Mouse (Mus musculus): ENCODE measurements at regions not wholly inside any gene's neighbourhood (a gene's known extent, or its start where the extent isn't known, plus 50 kb on each side); places are given as distances from the start of the nearest gene placed in this dataset.

- H3K27me3 ChIP-seq (replicated peaks; ENCODE audit: control insufficient read depth, insufficient read depth, low read length) = no peaks in the 10 kb centered on the region
- no peaks in the 10 kb centered on the region for H3K36me3 ChIP-seq (ENCODE audit: control insufficient read depth, insufficient read depth)
- H3K4me1 ChIP-seq (replicated peaks; ENCODE audit: control insufficient read depth, insufficient read depth, low read length) = no peaks in the 10 kb centered on the region
- no peak overlapping the region for H3K27ac ChIP-seq (ENCODE audit: low read length)
- H3K9me3 ChIP-seq (ENCODE audit: control insufficient read depth, low read length) = no peaks in the 10 kb centered on the region
- H3K4me3 ChIP-seq (replicated peaks; ENCODE audit: low read length) = no peak overlapping the region
- WGBS = 89% methylated on average over 3 of the region's 3 CpGs
- ATAC-seq = no peak
- no peak overlapping the region for H3K9ac ChIP-seq (replicated peaks; ENCODE audit: low read depth, low read length)
- H3K4me2 ChIP-seq (ENCODE audit: low read length) = no peak overlapping the region
Observed at GRCm38 (mm10) chr2:45647846-45648245, 530.7 kb upstream of the Zeb2 start.

GRCm38 (mm10) chr2:45630081-45630480, 512.9 kb upstream of the Zeb2 start:
- WGBS = 53% methylated on average over 7 of the region's 7 CpGs
- Histone ChIP-seq H3K9me3 (ENCODE audit: control insufficient read depth, low read length) (0 out of 2 replicates have a peak, but pooled peaks cover 2% of the 10 kb centered on the region), H3K4me3 (replicated peaks; ENCODE audit: low read length) (no peak overlapping the region), H3K27me3 (replicated peaks; ENCODE audit: control insufficient read depth, insufficient read depth, low read length) (no peaks in the 10 kb centered on the region), H3K27ac (ENCODE audit: low read length) (no peak overlapping the region), H3K4me1 (replicated peaks; ENCODE audit: control insufficient read depth, insufficient read depth, low read length) (no peaks in the 10 kb centered on the region), H3K9ac (replicated peaks; ENCODE audit: low read depth, low read length) (no peak overlapping the region), H3K36me3 (ENCODE audit: control insufficient read depth, insufficient read depth) (no peaks in the 10 kb centered on the region), H3K4me2 (ENCODE audit: low read length) (no peak overlapping the region)
- no peak for ATAC-seq

GRCm38 (mm10) chr2:45629616-45630015, 512.4 kb upstream of the Zeb2 start:
- Histone ChIP-seq H3K36me3 (ENCODE audit: control insufficient read depth, insufficient read depth) (no peaks in the 10 kb centered on the region), H3K9ac (replicated peaks; ENCODE audit: low read depth, low read length) (no peak overlapping the region), H3K4me1 (replicated peaks; ENCODE audit: control insufficient read depth, insufficient read depth, low read length) (no peaks in the 10 kb centered on the region), H3K27me3 (replicated peaks; ENCODE audit: control insufficient read depth, insufficient read depth, low read length) (no peaks in the 10 kb centered on the region), H3K4me2 (ENCODE audit: low read length) (no peak overlapping the region), H3K9me3 (ENCODE audit: control insufficient read depth, low read length) (no peaks in the 10 kb centered on the region), H3K27ac (ENCODE audit: low read length) (no peak overlapping the region), H3K4me3 (replicated peaks; ENCODE audit: low read length) (no peak overlapping the region)
- 43% methylated on average over 3 of the region's 3 CpGs for WGBS
- no peak for ATAC-seq

GRCm38 (mm10) chr2:45623056-45623455, 505.9 kb upstream of the Zeb2 start:
- H3K4me2 ChIP-seq (ENCODE audit: low read length) = no peak overlapping the region
- no peaks in the 10 kb centered on the region for H3K27me3 ChIP-seq (replicated peaks; ENCODE audit: control insufficient read depth, insufficient read depth, low read length)
- no peaks in the 10 kb centered on the region for H3K4me1 ChIP-seq (replicated peaks; ENCODE audit: control insufficient read depth, insufficient read depth, low read length)
- no peak overlapping the region for H3K9ac ChIP-seq (replicated peaks; ENCODE audit: low read depth, low read length)
- 90% methylated on average over 3 of the region's 3 CpGs for WGBS
- no peak for ATAC-seq
- H3K4me3 ChIP-seq (replicated peaks; ENCODE audit: low read length) = no peak overlapping the region
- H3K27ac ChIP-seq (ENCODE audit: low read length) = no peak overlapping the region
- H3K36me3 ChIP-seq (ENCODE audit: control insufficient read depth, insufficient read depth) = no peaks in the 10 kb centered on the region
- no peaks in the 10 kb centered on the region for H3K9me3 ChIP-seq (ENCODE audit: control insufficient read depth, low read length)

- ATAC-seq = no peak
- no peaks in the 10 kb centered on the region for H3K27me3 ChIP-seq (replicated peaks; ENCODE audit: control insufficient read depth, insufficient read depth, low read length)
- H3K36me3 ChIP-seq (ENCODE audit: control insufficient read depth, insufficient read depth) = no peaks in the 10 kb centered on the region
- H3K4me3 ChIP-seq (replicated peaks; ENCODE audit: low read length) = no peak overlapping the region
- H3K27ac ChIP-seq (ENCODE audit: low read length) = no peak overlapping the region
- no peaks in the 10 kb centered on the region for H3K9me3 ChIP-seq (ENCODE audit: control insufficient read depth, low read length)
- 100% methylated on average over 1 of the region's 1 CpGs for WGBS
- H3K4me1 ChIP-seq (replicated peaks; ENCODE audit: control insufficient read depth, insufficient read depth, low read length) = no peaks in the 10 kb centered on the region
- H3K4me2 ChIP-seq (ENCODE audit: low read length) = no peak overlapping the region
- H3K9ac ChIP-seq (replicated peaks; ENCODE audit: low read depth, low read length) = no peak overlapping the region
Observed at GRCm38 (mm10) chr2:45608926-45609325, 491.7 kb upstream of the Zeb2 start.

- no peak overlapping the region for H3K27ac ChIP-seq (ENCODE audit: low read length)
- no peaks in the 10 kb centered on the region for H3K27me3 ChIP-seq (replicated peaks; ENCODE audit: control insufficient read depth, insufficient read depth, low read length)
- H3K36me3 ChIP-seq (ENCODE audit: control insufficient read depth, insufficient read depth) = no peaks in the 10 kb centered on the region
- H3K9me3 ChIP-seq (ENCODE audit: control insufficient read depth, low read length) = no peaks in the 10 kb centered on the region
- no peaks in the 10 kb centered on the region for H3K4me1 ChIP-seq (replicated peaks; ENCODE audit: control insufficient read depth, insufficient read depth, low read length)
- H3K4me3 ChIP-seq (replicated peaks; ENCODE audit: low read length) = no peak overlapping the region
- H3K4me2 ChIP-seq (ENCODE audit: low read length) = no peak overlapping the region
- no peak overlapping the region for H3K9ac ChIP-seq (replicated peaks; ENCODE audit: low read depth, low read length)
- no peak for ATAC-seq
Observed at GRCm38 (mm10) chr2:45607393-45607792, 490.2 kb upstream of the Zeb2 start.

- no peak overlapping the region for H3K9ac ChIP-seq (replicated peaks; ENCODE audit: low read depth, low read length)
- 89% methylated on average over 6 of the region's 6 CpGs for WGBS
- no peaks in the 10 kb centered on the region for H3K36me3 ChIP-seq (ENCODE audit: control insufficient read depth, insufficient read depth)
- H3K27ac ChIP-seq (ENCODE audit: low read length) = no peak overlapping the region
- H3K9me3 ChIP-seq (ENCODE audit: control insufficient read depth, low read length) = no peaks in the 10 kb centered on the region
- ATAC-seq = no peak
- H3K4me1 ChIP-seq (replicated peaks; ENCODE audit: control insufficient read depth, insufficient read depth, low read length) = no peaks in the 10 kb centered on the region
- no peak overlapping the region for H3K4me2 ChIP-seq (ENCODE audit: low read length)
- H3K27me3 ChIP-seq (replicated peaks; ENCODE audit: control insufficient read depth, insufficient read depth, low read length) = no peaks in the 10 kb centered on the region
- no peak overlapping the region for H3K4me3 ChIP-seq (replicated peaks; ENCODE audit: low read length)
Observed at GRCm38 (mm10) chr2:45601332-45601900, 484.2 kb upstream of the Zeb2 start.

- no peak for ATAC-seq
- Histone ChIP-seq H3K27ac (ENCODE audit: low read length) (no peak overlapping the region), H3K36me3 (ENCODE audit: control insufficient read depth, insufficient read depth) (no peaks in the 10 kb centered on the region), H3K4me3 (replicated peaks; ENCODE audit: low read length) (no peak overlapping the region), H3K9ac (replicated peaks; ENCODE audit: low read depth, low read length) (no peak overlapping the region), H3K9me3 (ENCODE audit: control insufficient read depth, low read length) (no peaks in the 10 kb centered on the region), H3K4me2 (ENCODE audit: low read length) (no peak overlapping the region), H3K27me3 (replicated peaks; ENCODE audit: control insufficient read depth, insufficient read depth, low read length) (no peaks in the 10 kb centered on the region), H3K4me1 (replicated peaks; ENCODE audit: control insufficient read depth, insufficient read depth, low read length) (no peaks in the 10 kb centered on the region)
- 92% methylated on average over 4 of the region's 4 CpGs for WGBS
Observed at GRCm38 (mm10) chr2:45593765-45594164, 476.6 kb upstream of the Zeb2 start.

- no peak overlapping the region for H3K9ac ChIP-seq (replicated peaks; ENCODE audit: low read depth, low read length)
- no peak overlapping the region for H3K27ac ChIP-seq (ENCODE audit: low read length)
- H3K27me3 ChIP-seq (replicated peaks; ENCODE audit: control insufficient read depth, insufficient read depth, low read length) = no peaks in the 10 kb centered on the region
- peaks cover 3% of the 10 kb centered on the region; the same call in 1 of the 2 replicates for H3K4me1 ChIP-seq (replicated peaks; ENCODE audit: control insufficient read depth, insufficient read depth, low read length)
- no peaks in the 10 kb centered on the region for H3K9me3 ChIP-seq (ENCODE audit: control insufficient read depth, low read length)
- H3K4me3 ChIP-seq (replicated peaks; ENCODE audit: low read length) = no peak overlapping the region
- no peaks in the 10 kb centered on the region for H3K36me3 ChIP-seq (ENCODE audit: control insufficient read depth, insufficient read depth)
- WGBS = 85% methylated on average over 1 of the region's 1 CpGs
- no peak overlapping the region for H3K4me2 ChIP-seq (ENCODE audit: low read length)
- no peak for ATAC-seq
Observed at GRCm38 (mm10) chr2:45590980-45591379, 473.8 kb upstream of the Zeb2 start.

- no peak overlapping the region for H3K4me3 ChIP-seq (replicated peaks; ENCODE audit: low read length)
Observed at GRCm38 (mm10) chr2:45588248-45588647, 471.1 kb upstream of the Zeb2 start.

More at GRCm38 (mm10) chr2:45588248-45588647, 471.1 kb upstream of the Zeb2 start:
- Histone ChIP-seq H3K27me3 (replicated peaks; ENCODE audit: control insufficient read depth, insufficient read depth, low read length) (no peaks in the 10 kb centered on the region), H3K4me2 (ENCODE audit: low read length) (no peak overlapping the region), H3K36me3 (ENCODE audit: control insufficient read depth, insufficient read depth) (no peaks in the 10 kb centered on the region), H3K9ac (replicated peaks; ENCODE audit: low read depth, low read length) (no peak overlapping the region), H3K9me3 (ENCODE audit: control insufficient read depth, low read length) (no peaks in the 10 kb centered on the region), H3K4me1 (replicated peaks; ENCODE audit: control insufficient read depth, insufficient read depth, low read length) (peaks cover 3% of the 10 kb centered on the region; the same call in 1 of the 2 replicates), H3K27ac (ENCODE audit: low read length) (no peak overlapping the region)
- no peak for ATAC-seq
- WGBS = 82% methylated on average over 2 of the region's 2 CpGs
